Mouse (Mus musculus) CD8-positive naive resting alpha-beta T cell, adult 2 months (primary cell): ENCODE data around the gene Uqcrc1.

Experiments used
- DNase-seq, 2 experiments: peaks; one replicate each; pipeline ENCODE4 v3.0.0; 2022; ENCODE audit warnings: low read depth in 2 of 2, low spot score in 2 of 2

Uqcrc1 gene

GRCm38 (mm10) chr9:108983209-108983608 lies 46.8 kb downstream of the Uqcrc1 start:
- DNase-seq: no peak

GRCm38 (mm10) chr9:108985710-108986109 lies 49.3 kb downstream of the Uqcrc1 start, which contains the start of gene Ucn2:
Ucn2 (plus strand) TSS chr9:108986010.
- no peak for DNase-seq

GRCm38 (mm10) chr9:108987704-108988350 lies 51.4 kb downstream of the Uqcrc1 start:
- DNase-seq: no peak

GRCm38 (mm10) chr9:108989802-108990461 lies 53.5 kb downstream of the Uqcrc1 start:
- no peak for DNase-seq

- no peak for DNase-seq
These were observed 54.0 kb downstream of the Uqcrc1 start for GRCm38 (mm10) chr9:108990462-108990820.

- DNase-seq: peak; percentile 93 to 95
These were observed 55.1 kb downstream of the Uqcrc1 start, which contains the start of gene Pfkfb4 for GRCm38 (mm10) chr9:108991428-108992084. Pfkfb4 (plus strand) TSS chr9:108991778.

- DNase-seq: no peak
These were observed 55.6 kb downstream of the Uqcrc1 start for GRCm38 (mm10) chr9:108992085-108992469.

- DNase-seq: no peak
These were observed 56.4 kb downstream of the Uqcrc1 start for GRCm38 (mm10) chr9:108992620-108993361.

GRCm38 (mm10) chr9:108996411-108996810 lies 60.0 kb downstream of the Uqcrc1 start:
- DNase-seq: no peak

- DNase-seq: no peak
These were observed 62.1 kb downstream of the Uqcrc1 start for GRCm38 (mm10) chr9:108998287-108999166.

- no peak for DNase-seq
These were observed 62.7 kb downstream of the Uqcrc1 start for GRCm38 (mm10) chr9:108999167-108999526.
